Mouse (Mus musculus) olfactory bulb, adult 2 months (tissue): ENCODE results near the gene Pex12. TPM values are rescaled to one million over a fixed set of nuclear protein-coding genes. Genes with fewer than 3 reads are reported as not detected.
A peak's percentile ranks its signal among the peaks of the same experiment; 100 is the strongest.

Experiments used
- H3K27ac ChIP-seq: fragments of 200-500 bp; 2 replicates; pipeline ENCODE4 v1.5.1; 2012; ENCODE audit warnings: low read depth, low read length; ENCODE audit not compliant: insufficient read depth
- H3K4me1 ChIP-seq: fragments of 200-500 bp; 2 replicates; pipeline ENCODE4 v1.6.1; 2012; ENCODE audit warnings: low read length; ENCODE audit not compliant: control insufficient read depth, insufficient read depth
- H3K4me3 ChIP-seq: fragments of 200-500 bp; 2 replicates; pipeline ENCODE4 v1.5.1; 2012; ENCODE audit warnings: mild to moderate bottlenecking, low read depth, low read length, moderate library complexity; ENCODE audit not compliant: insufficient read depth
- CTCF ChIP-seq: fragments of 200-500 bp; IDR thresholded peaks from 2 replicates; pipeline ENCODE4 v1.5.1; 2012; ENCODE audit warnings: low read depth, mild to moderate bottlenecking, low read length, moderate library complexity; ENCODE audit not compliant: insufficient read depth
- POLR2A ChIP-seq: fragments of 200-500 bp; IDR thresholded peaks from 2 replicates; pipeline ENCODE4 v1.6.1; 2012; ENCODE audit warnings: mild to moderate bottlenecking, low read depth, low read length, moderate library complexity; ENCODE audit not compliant: insufficient read depth
- WGBS: fragments of 180-500 bp; shearing (Covaris S2); methylation state at CpG from one replicate; pipeline ENCODE4 v1.1.7; 2018; 5-methylcytosine and 5-hydroxymethylcytosine counted together
- polyA plus RNA-seq: library from polyadenylated mRNA; stranded (reverse); fragments of >200 nt; gene quantifications from 2 replicates; pipeline ENCODE4 v1.2.4, GENCODE M21; 2012; ENCODE audit warnings: low replicate concordance; ENCODE audit not compliant: missing spikeins, insufficient read depth, insufficient read length

Gene Pex12
- polyA plus RNA-seq, 1 experiment, result not detected

DNA sequence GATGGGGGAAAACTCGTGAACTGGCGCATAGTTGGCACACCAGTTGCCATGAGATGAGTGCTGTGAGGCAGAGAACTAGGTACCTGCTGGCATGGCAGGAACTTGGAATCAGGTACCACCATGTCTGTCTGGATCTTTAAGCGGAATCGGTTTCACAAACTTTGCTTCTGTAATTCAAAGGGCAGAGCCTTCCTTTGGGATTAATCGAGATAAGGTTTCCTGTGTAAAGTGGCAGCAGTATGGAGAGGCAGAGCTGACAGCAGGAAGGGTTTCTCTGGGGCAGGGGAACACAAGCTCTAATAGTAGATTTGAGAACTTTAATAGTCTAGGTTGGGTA is 10.2 kb downstream of the Pex12 start:
- WGBS, result 0% methylated on average over 5 of the region's 5 CpGs
- peak overlapping the region; percentile 62 for H3K4me3 ChIP-seq

DNA sequence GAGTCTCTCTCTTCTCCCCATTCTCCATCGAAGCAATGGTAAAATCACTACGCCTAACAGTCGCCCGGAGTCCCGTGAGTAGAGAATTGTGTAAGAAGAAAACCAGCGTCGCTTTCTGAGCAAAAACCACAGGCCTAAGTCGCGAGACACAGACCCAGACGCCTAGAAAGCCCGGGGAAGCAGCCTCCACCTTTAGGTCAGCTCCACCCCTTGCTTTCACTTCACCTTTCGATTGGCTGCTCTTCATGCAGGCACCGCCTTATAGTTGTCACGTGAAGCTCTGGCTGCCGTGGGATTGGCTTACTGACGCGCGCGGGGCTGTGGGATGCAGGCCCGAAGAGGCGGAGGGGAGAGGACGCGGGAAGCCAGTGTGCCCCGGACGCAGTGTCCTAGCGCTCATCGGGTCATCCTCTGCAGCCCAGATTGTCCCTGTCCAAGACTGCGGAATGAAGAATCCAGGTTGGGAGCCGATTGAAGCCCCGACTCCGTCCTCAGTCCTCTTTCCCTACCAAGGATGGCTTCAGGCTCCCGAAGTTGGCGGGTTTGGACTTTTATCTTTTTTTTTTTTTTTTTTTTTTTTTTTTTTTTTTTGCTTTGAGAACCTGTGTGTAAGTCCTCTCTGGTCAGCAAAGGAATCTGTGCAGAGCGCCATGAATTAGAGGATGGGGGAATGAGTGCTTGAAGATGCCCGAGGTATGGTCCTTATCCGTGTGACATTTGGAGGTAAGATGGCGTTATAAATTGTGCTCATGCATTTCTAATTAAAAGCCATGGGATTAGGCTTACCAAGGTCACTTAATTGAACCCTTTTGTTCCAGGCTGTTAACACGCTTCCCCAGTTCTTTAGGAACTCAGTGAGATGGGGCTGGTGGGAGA is 10.8 kb downstream of the Pex12 start:
- under 1% methylated on average over 38 of the region's 38 CpGs for WGBS
- Histone ChIP-seq H3K4me1 (no peaks in the 10 kb centered on the region), H3K27ac (peak overlapping the region; percentile 19; the same call in 1 of the 2 replicates), H3K4me3 (peak overlapping the region; percentile 62)
- TF ChIP-seq POLR2A (peak; percentile 77), CTCF (no peak)

More for the DNA sequence above, 10.2 kb downstream of the Pex12 start:
- TF ChIP-seq CTCF (no peak), POLR2A (no peak)
- H3K27ac ChIP-seq, result no peak overlapping the region
- H3K4me1 ChIP-seq, result no peaks in the 10 kb centered on the region

DNA sequence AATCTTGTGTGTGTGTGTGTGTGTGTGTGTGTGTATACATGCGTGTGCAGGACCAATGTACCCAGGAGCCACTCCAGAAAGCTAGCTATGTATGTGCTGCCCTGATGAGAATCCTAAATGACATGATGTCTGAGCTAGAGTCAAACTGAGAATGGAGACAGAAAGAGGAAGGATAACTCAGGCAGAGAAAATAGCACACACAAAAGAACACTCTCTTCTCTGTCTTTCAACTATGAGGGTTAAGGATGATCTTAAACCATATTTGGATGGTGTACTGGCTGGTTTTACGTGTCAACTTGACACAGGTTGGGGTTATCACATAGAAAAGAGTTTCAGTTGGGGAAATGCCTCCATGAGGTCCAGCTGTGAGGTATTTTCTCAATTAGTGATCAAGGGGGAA is 12.8 kb downstream of the Pex12 start:
- WGBS, result 87% methylated on average over 2 of the region's 2 CpGs
- no peaks in the 10 kb centered on the region for H3K4me1 ChIP-seq
- TF ChIP-seq CTCF (no peak), POLR2A (no peak)
- H3K4me3 ChIP-seq, result no peak overlapping the region
- no peak overlapping the region for H3K27ac ChIP-seq

DNA sequence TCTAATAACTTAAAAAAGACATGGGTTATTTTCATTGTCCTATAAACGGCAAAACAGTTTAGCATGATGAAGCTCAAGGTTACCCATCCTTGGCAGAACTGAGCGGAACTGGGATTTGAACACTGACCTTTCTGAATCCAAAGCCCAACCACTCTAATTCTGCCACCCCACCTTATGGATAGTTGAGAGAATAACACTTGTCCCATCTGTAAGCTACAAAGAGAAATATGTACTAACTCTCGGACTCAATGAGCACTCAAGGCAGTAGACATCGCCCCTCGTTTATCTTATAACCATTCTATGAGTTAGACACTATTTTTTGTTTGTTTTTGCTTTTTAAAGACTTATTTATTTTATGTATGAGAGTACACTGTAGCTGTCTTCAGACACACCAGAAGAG is 13.3 kb downstream of the Pex12 start:
- no peak overlapping the region for H3K4me3 ChIP-seq
- WGBS, result 91% methylated on average over 5 of the region's 5 CpGs
- no peak for TF ChIP-seq POLR2A
- TF ChIP-seq CTCF, result no peak
- no peaks in the 10 kb centered on the region for H3K4me1 ChIP-seq
- H3K27ac ChIP-seq, result no peak overlapping the region

DNA sequence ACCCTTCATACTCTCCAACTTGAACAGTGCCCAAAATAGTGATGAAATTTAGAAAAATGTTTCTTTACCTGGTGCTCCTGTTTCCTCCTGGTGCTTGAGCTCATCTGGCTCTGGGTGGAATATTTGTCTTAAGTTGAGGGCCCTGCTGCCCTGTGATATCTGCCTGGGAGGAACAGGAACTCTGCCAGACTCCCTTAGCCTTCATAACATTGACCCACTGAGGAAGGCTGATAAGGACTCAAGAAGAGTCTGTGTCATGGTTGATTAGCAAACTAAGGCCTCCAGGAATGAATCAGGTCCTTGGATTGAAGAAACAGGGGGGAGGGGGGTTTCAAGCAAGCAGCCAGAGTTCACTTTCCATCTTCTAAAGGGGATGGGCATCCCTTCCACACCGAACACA is 15.8 kb downstream of the Pex12 start, which contains the start of gene Slfn14:
Gene Slfn14 (minus strand): TSS at position 161 of the 400 bp plus-strand sequence.
- no peak within 1 kb of the TSS for H3K27ac ChIP-seq
- 72% methylated on average over 1 of the region's 1 CpGs for WGBS
- H3K4me3 ChIP-seq, result no peak within 1 kb of the TSS
- H3K4me1 ChIP-seq, result no peaks in the 10 kb centered on the region
- no peak for TF ChIP-seq CTCF
- no peak for TF ChIP-seq POLR2A

DNA sequence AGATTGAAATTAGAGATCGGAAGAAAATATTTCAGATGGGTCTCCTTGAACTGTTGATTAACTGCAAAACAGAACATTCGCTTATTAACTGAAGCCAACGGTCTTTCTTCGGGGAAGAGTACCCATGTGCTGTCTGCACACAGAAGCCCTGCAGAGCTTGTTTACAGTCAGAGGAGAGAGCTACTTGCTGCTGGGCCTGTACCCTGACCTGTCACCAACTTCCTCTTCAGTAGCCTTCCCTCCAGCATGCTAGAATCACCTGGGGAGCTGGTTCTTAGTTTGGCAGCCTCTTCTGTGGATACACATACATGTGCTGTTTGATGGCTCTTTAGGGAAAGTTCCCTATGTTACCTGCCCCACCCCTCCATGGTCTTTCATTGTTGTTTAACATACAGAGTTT is 16.8 kb downstream of the Pex12 start:
- no peaks in the 10 kb centered on the region for H3K4me1 ChIP-seq
- TF ChIP-seq CTCF, result no peak
- no peak for TF ChIP-seq POLR2A
- WGBS, result 93% methylated on average over 4 of the region's 4 CpGs
- no peak overlapping the region for H3K27ac ChIP-seq
- H3K4me3 ChIP-seq, result no peak overlapping the region

DNA sequence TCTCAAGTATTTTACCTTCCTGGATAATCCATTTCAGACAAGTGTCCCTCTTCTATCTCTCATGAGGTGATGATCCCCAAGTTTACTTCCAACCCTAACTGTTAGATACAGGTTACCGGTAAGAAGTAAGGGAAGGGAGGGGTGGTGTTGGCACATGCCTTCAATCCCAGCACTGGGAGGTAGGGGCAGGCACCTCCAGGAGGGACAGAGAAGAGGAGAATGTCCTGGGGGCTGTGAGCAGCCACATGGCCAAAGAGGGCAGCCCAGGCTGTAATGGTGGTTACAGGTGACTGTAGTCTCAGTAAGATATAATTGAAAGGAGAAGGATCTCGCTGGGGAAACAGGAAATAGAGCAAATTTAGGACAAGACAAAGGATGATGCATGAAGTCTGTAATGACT is 20.3 kb downstream of the Pex12 start:
- Histone ChIP-seq H3K4me1 (no peaks in the 10 kb centered on the region), H3K4me3 (no peak overlapping the region), H3K27ac (no peak overlapping the region)
- TF ChIP-seq CTCF, result no peak
- TF ChIP-seq POLR2A, result no peak
- 54% methylated on average over 2 of the region's 2 CpGs for WGBS

DNA sequence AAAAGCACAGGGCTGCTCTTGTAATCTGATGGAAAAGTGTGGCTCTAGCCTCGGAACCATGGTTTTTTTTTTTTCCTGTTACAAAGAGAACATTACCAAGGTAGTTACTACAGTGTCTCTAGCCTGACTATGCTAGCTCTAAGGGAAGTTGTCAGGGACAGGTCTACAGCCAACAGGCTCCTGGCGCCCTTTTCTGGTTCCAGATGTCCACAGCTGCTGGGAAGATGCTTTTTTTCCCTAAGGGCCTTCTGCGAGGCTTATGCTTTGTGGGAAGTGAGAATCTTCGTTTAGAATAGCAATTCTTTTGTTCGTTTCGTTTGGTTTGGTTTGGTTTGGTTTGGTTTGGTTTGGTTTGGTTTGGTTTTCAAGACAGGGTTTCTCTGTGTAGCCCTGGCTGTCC is 22.7 kb downstream of the Pex12 start:
- TF ChIP-seq POLR2A, result no peak
- no peak for TF ChIP-seq CTCF
- WGBS, result 85% methylated on average over 6 of the region's 6 CpGs
- no peaks in the 10 kb centered on the region for H3K4me1 ChIP-seq
- H3K27ac ChIP-seq, result no peak overlapping the region
- no peak overlapping the region for H3K4me3 ChIP-seq

DNA sequence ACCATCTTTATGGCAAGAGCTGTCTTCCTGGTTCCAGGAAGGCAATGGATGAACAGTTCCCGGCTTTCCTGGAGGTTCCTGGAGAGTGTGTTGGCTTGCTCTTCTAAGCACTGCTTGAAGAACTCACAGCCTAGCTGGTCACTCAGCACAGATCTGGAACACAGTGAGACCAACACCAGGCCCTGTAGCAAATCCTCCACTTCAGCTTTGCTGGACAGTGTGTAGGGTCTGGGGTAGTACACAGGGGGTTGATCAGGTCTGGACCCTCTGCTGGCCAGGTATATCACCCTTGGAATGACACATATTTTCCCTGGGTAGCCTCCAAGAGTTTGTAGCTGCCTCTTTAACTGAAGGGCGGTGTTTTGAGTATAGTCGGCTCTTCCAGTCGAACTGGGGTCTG is 23.4 kb downstream of the Pex12 start:
- H3K4me1 ChIP-seq, result no peaks in the 10 kb centered on the region
- 87% methylated on average over 4 of the region's 4 CpGs for WGBS
- H3K27ac ChIP-seq, result no peak overlapping the region
- no peak overlapping the region for H3K4me3 ChIP-seq
- no peak for TF ChIP-seq POLR2A
- no peak for TF ChIP-seq CTCF
